Mouse (Mus musculus): ENCODE results near the gene 6430571L13Rik. TPM values are rescaled to one million over a fixed set of nuclear protein-coding genes. Genes with fewer than 3 reads are reported as not detected.

6430571L13Rik gene
- polyA plus RNA-seq, 1 experiment from 2014 or later, result 0.81 TPM

DNA sequence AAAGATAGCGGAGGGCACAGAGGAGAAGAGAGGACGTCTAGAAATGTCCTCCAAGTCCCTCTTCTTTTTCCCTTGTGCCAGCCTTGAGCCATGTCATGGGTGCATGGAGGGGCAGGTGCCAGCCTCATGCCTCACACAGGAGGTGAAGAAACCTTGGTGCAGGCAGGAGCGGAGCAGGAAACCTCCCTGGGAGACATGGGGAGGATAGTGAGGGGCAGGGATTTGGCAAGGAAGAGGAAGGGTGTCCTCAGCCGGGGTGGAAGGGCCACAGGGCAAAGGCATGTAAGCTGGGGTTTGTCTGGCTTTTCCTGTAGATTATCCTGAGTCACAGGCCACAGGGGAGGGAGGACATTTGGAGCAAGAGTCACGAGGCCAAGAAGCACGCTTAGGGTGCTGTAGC is 3.6 kb downstream of the 6430571L13Rik start:
- Histone ChIP-seq H3K4me2 (no peak overlapping the region), H3K9ac (no peak overlapping the region), H3K27me3 (peaks cover 17% of the 10 kb centered on the region), H3K4me3 (replicated peaks) (no peak overlapping the region), H3K9me3 (replicated peaks) (no peaks in the 10 kb centered on the region), H3K27ac (no peak overlapping the region), H3K4me1 (peaks cover 13% of the 10 kb centered on the region), H3K36me3 (no peaks in the 10 kb centered on the region)
- WGBS, result 72% methylated on average over 6 of the region's 6 CpGs
- no peak for ATAC-seq (replicated peaks; ENCODE audit: low FRiP score)

DNA sequence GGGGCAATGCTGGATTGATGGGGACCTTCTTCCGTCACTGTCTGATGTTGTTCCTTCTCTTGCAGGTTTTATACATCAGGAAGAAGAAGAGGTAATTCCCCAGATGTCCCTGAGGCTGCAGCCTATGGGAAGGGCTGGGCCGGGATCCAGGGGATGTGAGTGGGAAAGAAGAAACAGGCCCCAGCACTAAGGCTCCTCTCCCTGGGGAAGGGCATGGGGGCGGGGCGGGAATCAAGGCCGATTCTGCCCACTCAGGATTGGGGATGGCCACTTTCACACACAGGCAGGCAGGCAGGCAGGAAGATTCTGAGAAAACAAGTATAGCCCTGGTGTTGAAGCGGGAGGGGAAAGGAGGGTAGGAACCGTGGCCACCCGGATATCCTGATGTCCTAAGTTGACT is 5.7 kb downstream of the 6430571L13Rik start:
- Histone ChIP-seq H3K9me3 (replicated peaks) (no peaks in the 10 kb centered on the region), H3K36me3 (no peaks in the 10 kb centered on the region)
- WGBS, result 87% methylated on average over 8 of the region's 8 CpGs

DNA sequence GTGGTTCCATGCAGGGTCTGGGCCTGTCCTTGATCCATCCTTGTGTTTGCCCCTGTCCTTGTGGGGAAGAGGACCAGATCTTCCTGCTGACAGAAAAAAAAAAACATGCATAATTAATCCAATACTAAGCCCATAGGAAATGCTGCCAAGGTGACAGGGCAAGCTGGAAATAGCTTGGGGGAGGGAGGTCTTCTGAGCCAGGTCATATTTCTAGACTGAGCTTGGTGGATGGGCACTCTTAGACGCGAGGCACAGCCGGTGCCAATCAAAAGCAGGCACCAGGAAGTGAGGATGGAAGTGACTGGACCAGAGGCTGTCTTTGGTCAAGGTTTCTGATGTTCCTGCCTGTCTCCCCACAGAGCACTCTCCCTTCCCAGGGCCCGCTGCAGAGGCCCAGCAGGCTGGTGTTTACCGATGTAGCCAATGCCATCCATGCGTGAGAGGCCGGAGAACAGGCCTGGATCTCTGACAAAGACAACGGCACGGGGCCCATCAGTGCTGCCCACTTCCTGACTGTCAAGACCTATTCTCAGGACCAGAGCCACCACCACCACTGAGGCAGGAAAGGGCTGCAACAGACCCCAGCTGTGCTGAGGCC is 7.3 kb downstream of the 6430571L13Rik start:
- H3K27me3 ChIP-seq, result 0 out of 2 replicates have a peak, but pooled peaks cover 5% of the 10 kb centered on the region
- no peak overlapping the region for H3K4me2 ChIP-seq
- H3K4me3 ChIP-seq (replicated peaks), result no peak overlapping the region
- no peaks in the 10 kb centered on the region for H3K9me3 ChIP-seq (replicated peaks)
- peaks cover 3% of the 10 kb centered on the region for H3K4me1 ChIP-seq
- H3K36me3 ChIP-seq, result no peaks in the 10 kb centered on the region
- H3K27ac ChIP-seq, result no peak overlapping the region
- 71% methylated on average over 9 of the region's 9 CpGs for WGBS
- H3K9ac ChIP-seq, result no peak overlapping the region
- no peak for ATAC-seq (replicated peaks; ENCODE audit: low FRiP score)

More for the DNA sequence above, 5.7 kb downstream of the 6430571L13Rik start:
- Histone ChIP-seq H3K27ac (no peak overlapping the region), H3K9ac (no peak overlapping the region), H3K4me1 (peaks cover 3% of the 10 kb centered on the region), H3K4me3 (replicated peaks) (no peak overlapping the region), H3K27me3 (peaks cover 14% of the 10 kb centered on the region), H3K4me2 (no peak overlapping the region)
- ATAC-seq (replicated peaks; ENCODE audit: low FRiP score), result no peak

DNA sequence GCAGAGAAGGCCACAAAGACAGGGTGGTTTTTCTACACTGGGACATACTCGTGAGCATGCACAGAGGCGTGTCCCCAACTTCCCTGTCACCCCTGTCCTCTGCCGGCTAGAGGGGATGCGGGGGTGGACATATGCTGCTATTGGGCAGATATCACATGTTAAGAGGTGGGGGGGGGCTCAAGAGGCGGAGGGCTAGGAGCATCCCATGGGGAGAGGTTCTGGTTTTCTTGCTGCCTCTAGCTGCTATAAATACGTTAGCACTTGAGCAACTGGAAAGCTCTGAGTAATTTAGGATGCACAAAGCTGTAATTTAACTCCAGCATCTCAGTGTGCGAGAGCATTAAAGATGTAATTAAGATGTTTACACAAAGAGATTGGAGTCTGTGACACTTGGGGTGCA is 8.9 kb downstream of the 6430571L13Rik start:
- WGBS, result 34% methylated on average over 7 of the region's 7 CpGs
- no peaks in the 10 kb centered on the region for H3K27me3 ChIP-seq
- no peaks in the 10 kb centered on the region for H3K36me3 ChIP-seq
- no peaks in the 10 kb centered on the region; the same call in none of the 2 replicates for H3K4me1 ChIP-seq
- H3K4me3 ChIP-seq (replicated peaks), result no peak overlapping the region
- no peak overlapping the region for H3K27ac ChIP-seq
- no peak overlapping the region for H3K4me2 ChIP-seq
- no peak for ATAC-seq (replicated peaks; ENCODE audit: low FRiP score)
- no peaks in the 10 kb centered on the region for H3K9me3 ChIP-seq (replicated peaks)
- H3K9ac ChIP-seq, result no peak overlapping the region

DNA sequence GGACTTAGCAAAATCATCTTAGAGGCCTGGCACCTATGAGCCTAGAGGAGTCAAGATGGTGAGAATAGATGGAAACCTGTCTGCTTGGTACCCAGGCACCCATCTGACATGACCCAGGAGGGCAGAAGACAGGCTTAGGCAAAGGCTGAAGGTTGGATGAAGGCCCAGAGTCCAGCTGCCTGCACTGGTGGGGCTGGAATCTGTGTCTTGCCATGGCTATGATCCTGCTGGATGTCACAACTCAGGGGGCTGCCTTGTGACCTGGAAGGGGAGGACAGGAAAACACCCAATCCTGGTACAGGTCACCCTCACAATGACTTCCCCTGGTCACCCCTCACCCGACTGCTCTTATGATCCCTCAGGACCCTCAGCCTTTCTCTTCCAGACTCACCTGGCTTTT is 14.4 kb downstream of the 6430571L13Rik start:
- no peak overlapping the region for H3K9ac ChIP-seq
- no peaks in the 10 kb centered on the region for H3K4me1 ChIP-seq
- 74% methylated on average over 1 of the region's 1 CpGs for WGBS
- H3K36me3 ChIP-seq, result no peaks in the 10 kb centered on the region
- no peak overlapping the region for H3K4me3 ChIP-seq (replicated peaks)
- peaks cover 14% of the 10 kb centered on the region for H3K27me3 ChIP-seq
- H3K9me3 ChIP-seq (replicated peaks), result no peaks in the 10 kb centered on the region
- no peak for ATAC-seq (replicated peaks; ENCODE audit: low FRiP score)
- no peak overlapping the region for H3K4me2 ChIP-seq
- no peak overlapping the region for H3K27ac ChIP-seq

DNA sequence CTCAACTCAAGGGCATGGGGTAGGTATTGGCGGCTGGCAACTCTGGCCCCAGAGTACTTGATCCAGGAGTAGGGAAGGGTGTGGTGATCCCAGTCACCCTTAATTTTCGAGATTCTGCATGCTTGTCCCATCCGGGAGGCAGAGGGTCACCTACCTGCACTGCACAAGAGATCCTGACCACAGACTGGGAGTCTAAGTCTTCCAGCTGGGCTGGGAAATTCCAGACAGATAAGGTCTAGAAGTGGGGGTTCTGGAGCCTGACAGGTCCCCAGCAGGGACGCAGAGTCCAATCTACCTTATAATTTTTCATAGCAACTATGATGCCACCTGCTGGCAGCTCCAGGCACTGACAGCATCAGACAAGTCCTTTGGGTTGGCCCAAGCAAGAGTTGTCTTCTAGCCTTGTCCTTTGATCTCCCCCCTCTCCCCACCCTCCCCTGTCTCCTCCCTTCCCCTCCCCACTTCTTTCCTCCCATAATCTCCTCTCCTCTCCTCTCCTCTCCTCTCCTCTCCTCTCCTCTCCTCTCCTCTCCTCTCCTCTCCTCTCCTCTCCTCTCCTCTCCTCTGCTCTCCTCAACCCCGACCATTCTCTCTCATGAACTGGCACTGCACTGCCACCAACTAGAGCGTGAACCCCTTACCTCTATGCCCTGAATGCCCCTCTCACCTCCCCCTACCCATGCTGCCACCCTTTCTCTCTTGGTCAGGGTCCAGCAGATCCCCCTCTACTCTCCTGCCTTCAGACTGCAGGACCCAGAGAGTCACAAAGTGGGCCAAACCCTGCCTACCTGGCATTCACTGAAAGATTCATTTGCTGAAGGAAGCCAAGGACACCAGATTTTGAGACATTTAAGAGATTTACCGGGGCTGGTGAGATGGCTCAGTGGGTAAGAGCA is 15.7 kb downstream of the 6430571L13Rik start:
- H3K9ac ChIP-seq, result no peak overlapping the region
- ATAC-seq (replicated peaks; ENCODE audit: low FRiP score), result no peak
- H3K4me2 ChIP-seq, result no peak overlapping the region
- H3K27me3 ChIP-seq, result peaks cover 14% of the 10 kb centered on the region
- H3K9me3 ChIP-seq (replicated peaks), result no peaks in the 10 kb centered on the region
- no peaks in the 10 kb centered on the region for H3K36me3 ChIP-seq
- no peak overlapping the region for H3K4me3 ChIP-seq (replicated peaks)
- no peak overlapping the region for H3K27ac ChIP-seq
- WGBS, result 48% methylated on average over 7 of the region's 7 CpGs
- peaks cover 6% of the 10 kb centered on the region for H3K4me1 ChIP-seq

DNA sequence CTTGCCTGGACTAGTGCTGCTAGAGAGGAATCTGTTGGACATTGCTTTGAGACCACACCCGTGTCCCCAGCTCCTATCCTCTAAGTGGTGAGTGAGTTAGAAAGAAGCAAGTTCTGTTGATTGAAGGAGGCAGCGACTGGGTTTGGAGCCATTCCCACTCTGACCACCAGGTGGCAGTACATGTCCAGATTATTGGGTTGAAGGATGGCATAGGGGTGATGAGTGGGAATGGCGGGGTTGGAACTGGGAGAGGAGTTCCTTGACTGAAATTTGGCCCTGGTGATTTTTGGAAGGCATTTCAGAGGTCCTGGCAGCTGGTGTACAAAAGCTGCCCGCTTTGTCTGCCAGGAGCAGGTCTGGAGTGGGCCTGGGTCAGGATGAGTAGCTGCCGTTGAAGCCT is 17.2 kb downstream of the 6430571L13Rik start:
- H3K4me2 ChIP-seq, result no peak overlapping the region
- no peak for ATAC-seq (replicated peaks; ENCODE audit: low FRiP score)
- H3K4me3 ChIP-seq (replicated peaks), result no peak overlapping the region
- no peak overlapping the region for H3K9ac ChIP-seq
- WGBS, result 25% methylated on average over 5 of the region's 5 CpGs
- H3K4me1 ChIP-seq, result peaks cover 10% of the 10 kb centered on the region
- no peaks in the 10 kb centered on the region for H3K9me3 ChIP-seq (replicated peaks)
- H3K27me3 ChIP-seq, result peaks cover 17% of the 10 kb centered on the region
- no peaks in the 10 kb centered on the region for H3K36me3 ChIP-seq
- H3K27ac ChIP-seq, result no peak overlapping the region

DNA sequence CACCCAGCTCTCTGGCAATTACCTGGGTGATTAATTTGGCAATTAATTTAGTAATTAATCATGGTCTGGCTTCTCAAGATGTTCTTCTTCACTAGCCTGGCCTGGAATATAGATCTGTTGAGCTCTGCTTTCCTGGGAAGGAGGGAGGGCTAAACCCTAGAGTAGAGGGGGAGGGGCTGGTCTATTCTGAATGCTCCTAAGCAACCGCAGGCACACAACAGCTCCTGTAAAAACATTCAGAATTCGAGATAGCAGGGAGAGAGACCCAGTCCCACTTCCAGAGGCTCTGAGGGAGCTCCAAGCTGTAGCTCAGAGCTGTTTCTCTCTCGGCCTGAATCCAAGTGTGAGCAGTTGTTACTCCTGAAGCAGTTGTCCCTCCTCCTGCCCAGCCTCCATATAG is 20.6 kb downstream of the 6430571L13Rik start:
- no peaks in the 10 kb centered on the region for H3K36me3 ChIP-seq
- no peak overlapping the region for H3K9ac ChIP-seq
- no peak overlapping the region for H3K4me3 ChIP-seq (replicated peaks)
- peaks cover 26% of the 10 kb centered on the region for H3K27me3 ChIP-seq
- no peaks in the 10 kb centered on the region for H3K9me3 ChIP-seq (replicated peaks)
- no peak overlapping the region for H3K27ac ChIP-seq
- H3K4me2 ChIP-seq, result no peak overlapping the region
- 10% methylated on average over 3 of the region's 3 CpGs for WGBS
- peaks cover 10% of the 10 kb centered on the region for H3K4me1 ChIP-seq
- ATAC-seq (replicated peaks; ENCODE audit: low FRiP score), result peak; percentile 59

DNA sequence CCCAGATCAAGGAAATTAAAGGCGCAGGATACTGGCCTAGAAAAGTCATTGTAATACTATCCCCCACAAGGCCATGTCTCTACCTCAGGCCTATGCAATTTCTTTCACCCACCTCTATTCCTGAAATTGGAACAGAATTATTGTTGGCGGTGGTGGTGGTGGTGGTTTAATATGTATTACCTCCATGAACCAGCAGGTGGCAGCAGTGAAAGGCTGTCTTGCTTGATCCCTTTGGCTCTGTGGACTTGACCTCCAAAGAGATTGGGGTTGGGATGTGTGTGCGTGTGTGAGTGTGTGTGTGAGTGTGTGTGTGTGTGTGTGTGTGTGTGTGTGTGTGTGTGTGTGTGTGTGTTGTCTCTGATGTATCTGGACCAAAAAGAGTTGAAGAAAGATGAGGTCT is 26.2 kb downstream of the 6430571L13Rik start:
- H3K27ac ChIP-seq, result no peak overlapping the region
- H3K27me3 ChIP-seq, result peaks cover 22% of the 10 kb centered on the region; the same call in 1 of the 2 replicates
- 0 out of 2 replicates have a peak, but pooled peaks have one; percentile 22 for ATAC-seq (replicated peaks; ENCODE audit: low FRiP score)
- no peaks in the 10 kb centered on the region for H3K36me3 ChIP-seq
- peaks cover 10% of the 10 kb centered on the region for H3K4me1 ChIP-seq
- H3K9me3 ChIP-seq (replicated peaks), result no peaks in the 10 kb centered on the region
- no peak overlapping the region for H3K4me2 ChIP-seq
- H3K9ac ChIP-seq, result no peak overlapping the region
- WGBS, result 5% methylated on average over 3 of the region's 3 CpGs
- H3K4me3 ChIP-seq (replicated peaks), result no peak overlapping the region

DNA sequence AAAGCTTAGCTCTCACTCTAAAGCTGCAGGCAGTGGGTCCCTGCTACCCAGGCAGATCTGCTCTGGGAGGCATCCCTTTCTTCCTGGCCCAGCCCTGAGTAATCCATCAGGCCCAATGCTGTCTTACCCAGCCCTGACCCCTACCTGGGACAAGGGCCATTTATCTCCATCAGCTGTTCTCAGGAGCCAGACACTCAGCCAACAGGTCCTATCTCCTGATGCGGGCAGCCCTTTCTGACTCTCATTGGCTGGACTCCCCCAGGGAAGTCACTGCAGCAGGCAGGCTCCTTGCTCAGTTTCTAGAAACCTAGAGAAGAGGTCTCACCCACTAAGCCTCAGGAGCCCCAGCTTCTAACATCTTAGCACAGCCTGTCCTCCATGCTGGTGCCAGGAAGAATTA is 27.9 kb downstream of the 6430571L13Rik start:
- peaks cover 10% of the 10 kb centered on the region for H3K4me1 ChIP-seq
- H3K9me3 ChIP-seq (replicated peaks), result no peaks in the 10 kb centered on the region
- no peak for ATAC-seq (replicated peaks; ENCODE audit: low FRiP score)
- 80% methylated on average over 1 of the region's 1 CpGs for WGBS
- no peak overlapping the region for H3K4me3 ChIP-seq (replicated peaks)
- H3K27ac ChIP-seq, result no peak overlapping the region
- H3K36me3 ChIP-seq, result no peaks in the 10 kb centered on the region
- H3K4me2 ChIP-seq, result no peak overlapping the region
- H3K9ac ChIP-seq, result no peak overlapping the region
- H3K27me3 ChIP-seq, result peaks cover 19% of the 10 kb centered on the region; the same call in 1 of the 2 replicates

DNA sequence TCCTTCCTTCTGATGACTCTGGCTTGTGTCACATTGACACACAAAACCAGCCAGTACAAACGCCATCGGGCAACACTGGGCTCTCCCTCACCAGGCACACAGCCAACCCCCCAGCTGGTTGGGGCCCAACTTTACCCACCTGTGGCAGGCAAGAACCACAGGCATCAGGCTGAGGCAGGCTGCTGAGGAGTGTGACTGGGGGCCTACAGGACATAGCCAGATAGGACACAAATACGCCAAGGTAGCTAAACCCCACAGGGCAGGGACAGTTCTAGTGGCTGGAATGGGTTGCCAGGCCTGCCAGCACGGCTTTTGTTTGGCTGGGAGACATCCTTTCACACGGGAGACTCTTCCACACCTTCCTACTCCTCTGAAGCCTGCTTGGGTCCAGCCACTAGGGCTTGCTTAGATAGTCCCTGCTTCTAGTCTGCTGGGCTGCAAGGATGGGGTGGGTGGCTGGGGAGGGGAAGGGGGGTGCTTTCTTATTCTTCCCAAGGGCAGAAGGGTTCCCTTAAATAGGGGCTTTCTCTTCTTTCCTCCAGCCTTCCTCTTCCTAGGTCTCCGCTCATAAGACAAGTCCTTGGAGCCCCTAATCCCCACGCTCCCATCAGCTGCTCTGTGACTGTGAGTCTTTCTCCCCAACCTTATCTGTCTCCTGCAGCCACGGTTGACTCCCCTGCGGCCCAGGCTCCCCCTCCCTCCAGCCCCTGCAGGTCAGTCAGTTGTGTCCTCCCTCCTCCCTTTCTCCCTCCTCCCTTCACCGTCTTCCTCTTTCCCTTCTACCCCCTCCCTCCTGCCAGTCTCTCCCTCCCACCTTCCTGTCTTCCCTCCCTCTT is 29.1 kb downstream of the 6430571L13Rik start:
- Histone ChIP-seq H3K4me2 (peak overlapping the region; percentile 21; the same call in 1 of the 2 replicates), H3K27me3 (peaks cover 26% of the 10 kb centered on the region; the same call in 1 of the 2 replicates), H3K4me1 (peaks cover 10% of the 10 kb centered on the region), H3K9ac (no peak overlapping the region), H3K27ac (no peak overlapping the region), H3K36me3 (no peaks in the 10 kb centered on the region), H3K9me3 (replicated peaks) (no peaks in the 10 kb centered on the region), H3K4me3 (replicated peaks) (no peak overlapping the region)
- 30% methylated on average over 10 of the region's 10 CpGs for WGBS
- ATAC-seq (replicated peaks; ENCODE audit: low FRiP score), result peak; percentile 86

All from kidney, embryonic 15.5 days (tissue).